Mouse (Mus musculus) ES-E14 (cell line): ENCODE measurements around the gene Ankrd13d.

Experiments
- HCFC1 ChIP-seq: IDR thresholded peaks from 2 replicates; pipeline ENCODE4 v1.6.1; 2012; ENCODE audit warnings: low read length, inconsistent platforms, borderline replicate concordance; ENCODE audit not compliant: insufficient read depth
- MAFK ChIP-seq: IDR thresholded peaks from 2 replicates; pipeline ENCODE4 v1.6.1; 2014; ENCODE audit warnings: mild to moderate bottlenecking, low read depth, low read length, inconsistent platforms; ENCODE audit not compliant: insufficient read depth
- ZC3H11A ChIP-seq: IDR thresholded peaks from 2 replicates; pipeline ENCODE4 v1.6.1; 2012; ENCODE audit warnings: low read depth, mild to moderate bottlenecking, inconsistent platforms, low read length, borderline replicate concordance
- ZNF384 ChIP-seq: IDR thresholded peaks from 2 replicates; pipeline ENCODE4 v1.6.1; 2012; ENCODE audit warnings: low read depth, low read length, inconsistent platforms

GRCm38 (mm10) chr19:4319272-4319671 lies 36.3 kb upstream of the Ankrd13d start:
- TF ChIP-seq MAFK (no peak), ZC3H11A (no peak), ZNF384 (no peak), HCFC1 (no peak)
